Mouse (Mus musculus) liver, postnatal 0 days (tissue): ENCODE data around the gene Clpb. TPM values are rescaled to one million over a fixed set of nuclear protein-coding genes. Genes with fewer than 3 reads are reported as not detected.
A peak's percentile ranks its signal among the peaks of the same experiment; 100 is the strongest.
"Not testable (repeated sequence)": the region's sequence is repeated elsewhere in the genome, so short reads cannot be mapped to it uniquely, and the experiment has no call there.

Source experiments
- ATAC-seq: fragments of 200-750 bp; cut with Nextera tagmentation; 2 replicates; pipeline ENCODE4 v1.8.0; 2017; ENCODE audit warnings: mild to moderate bottlenecking, moderate library complexity
- DNase-seq: peaks from one replicate; pipeline ENCODE4 v3.0.0-alpha.2; 2016
- H3K27ac ChIP-seq: fragments of 300-500 bp; sonication (generic); 2 replicates; pipeline ENCODE4 v1.5.1; 2014; ENCODE audit warnings: antibody characterized with exemption, moderate library complexity, mild to moderate bottlenecking, low read depth
- H3K27me3 ChIP-seq: fragments of 300-500 bp; sonication (generic); 2 replicates; pipeline ENCODE4 v1.6.1; 2014; ENCODE audit warnings: low read length, control low read depth, mixed read lengths; ENCODE audit not compliant: insufficient read depth
- H3K36me3 ChIP-seq: fragments of 300-500 bp; sonication (generic); replicated peaks from 2 replicates; pipeline ENCODE4 v1.6.1; 2014; ENCODE audit warnings: mild to moderate bottlenecking, control low read depth, low read length, moderate library complexity, mixed read lengths; ENCODE audit not compliant: insufficient read depth
- H3K4me1 ChIP-seq: fragments of 300-500 bp; sonication (generic); 2 replicates; pipeline ENCODE4 v1.6.1; 2014; ENCODE audit warnings: antibody characterized with exemption, mild to moderate bottlenecking, control low read depth; ENCODE audit not compliant: insufficient read depth
- H3K4me2 ChIP-seq: fragments of 300-500 bp; sonication (generic); 2 replicates; pipeline ENCODE4 v1.6.1; 2014; ENCODE audit warnings: low read depth, mild to moderate bottlenecking, low read length, moderate library complexity, mixed read lengths
- H3K4me3 ChIP-seq: fragments of 300-500 bp; sonication (generic); 2 replicates; pipeline ENCODE4 v1.5.1; 2014; ENCODE audit warnings: low read depth, low read length
- H3K9ac ChIP-seq: fragments of 300-500 bp; sonication (generic); replicated peaks from 2 replicates; pipeline ENCODE4 v1.6.1; 2014; ENCODE audit warnings: mild to moderate bottlenecking, moderate library complexity
- H3K9me3 ChIP-seq: fragments of 300-500 bp; sonication (generic); 2 replicates; pipeline ENCODE4 v1.6.1; 2016; ENCODE audit warnings: mild to moderate bottlenecking, control low read depth, low read length, mixed read lengths
- CTCF ChIP-seq: sonication (generic); IDR thresholded peaks from 2 replicates; pipeline ENCODE4 v1.5.1; 2016; ENCODE audit warnings: antibody characterized with exemption, low read depth
- EP300 ChIP-seq: IDR thresholded peaks from 2 replicates; pipeline ENCODE4 v1.6.1; 2016; ENCODE audit warnings: antibody characterized with exemption, low read depth, mild to moderate bottlenecking
- WGBS: fragments of 180-500 bp; shearing (Covaris S2); extraction: QIAGEN DNeasy Blood & Tissue Kit; methylation state at CpG from one replicate; pipeline ENCODE4 v1.1.7; 2014; ENCODE audit not compliant: insufficient replicate concordance; 5-methylcytosine and 5-hydroxymethylcytosine counted together
- polyA plus RNA-seq: library from polyadenylated mRNA; unstranded; fragments of >200 nt; fragmentation: Nextera tagmentation; extraction: Ambion mirVana; gene quantifications from 2 replicates; pipeline ENCODE4 v1.2.1, GENCODE M21; 2015

The Clpb gene
- polyA plus RNA-seq, result 15.1 and 16.3 TPM in 2 replicates

- Histone ChIP-seq H3K27ac (peak within 1 kb of the TSS; percentile 56; the same call in 1 of the 2 replicates), H3K27me3 (no peaks in the 10 kb centered on the region), H3K4me1 (peaks cover 9% of the 10 kb centered on the region; the same call in 1 of the 2 replicates), H3K9me3 (no peaks in the 10 kb centered on the region), H3K4me3 (peak within 1 kb of the TSS; percentile 63), H3K4me2 (peak within 1 kb of the TSS; percentile 72), H3K36me3 (no peaks in the 10 kb centered on the region), H3K9ac (peak within 1 kb of the TSS; percentile 54)
- no peak for TF ChIP-seq EP300
- TF ChIP-seq CTCF, result peak; percentile 93
- ATAC-seq, result peak; percentile 100
- peak; percentile 86 for DNase-seq
- WGBS, result under 1% methylated on average over 49 of the region's 49 CpGs
These were observed at the start of gene Clpb for GRCm38 (mm10) chr7:101663514-101664159. TSS of gene Clpb (plus strand) at chr7:101663633.

DNA sequence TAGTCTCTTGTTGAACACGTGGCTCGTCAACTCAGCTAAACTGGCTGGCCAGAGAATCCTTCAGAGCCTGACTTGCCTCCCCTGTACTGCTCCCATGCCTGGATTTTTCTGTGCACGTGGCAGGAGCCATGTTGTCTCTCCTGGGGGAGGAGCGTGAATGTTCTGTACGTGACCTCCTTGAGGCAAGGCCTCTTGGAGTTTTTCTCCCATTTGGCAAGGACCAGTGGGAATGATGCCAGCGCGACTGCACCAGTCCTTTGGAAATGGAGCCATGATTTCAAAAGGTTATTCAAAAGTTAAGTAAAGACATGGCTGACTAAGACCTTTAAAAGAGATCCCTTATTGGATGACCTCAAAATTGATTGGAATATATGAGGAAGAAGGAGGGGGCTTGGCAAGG lies 48.0 kb upstream of the Clpb start:
- Histone ChIP-seq H3K9me3 (no peaks in the 10 kb centered on the region), H3K9ac (no peak overlapping the region), H3K36me3 (no peaks in the 10 kb centered on the region), H3K27me3 (no peaks in the 10 kb centered on the region), H3K4me3 (no peak overlapping the region), H3K4me2 (no peak overlapping the region), H3K4me1 (peaks cover 5% of the 10 kb centered on the region; the same call in 1 of the 2 replicates), H3K27ac (peak overlapping the region; percentile 89)
- no peak for ATAC-seq
- TF ChIP-seq EP300 (no peak), CTCF (no peak)
- DNase-seq, result peak; percentile 22
- 75% methylated on average over 7 of the region's 7 CpGs for WGBS

- Histone ChIP-seq H3K9me3 (no peaks in the 10 kb centered on the region), H3K4me3 (no peak overlapping the region), H3K27me3 (no peaks in the 10 kb centered on the region), H3K27ac (peak overlapping the region; percentile 89), H3K36me3 (no peaks in the 10 kb centered on the region), H3K4me2 (no peak overlapping the region), H3K4me1 (peaks cover 5% of the 10 kb centered on the region; the same call in 1 of the 2 replicates), H3K9ac (no peak overlapping the region)
- ATAC-seq (peak; percentile 91), DNase-seq (peak; percentile 21)
- WGBS, result 51% methylated on average over 6 of the region's 6 CpGs
- TF ChIP-seq EP300, result no peak
- TF ChIP-seq CTCF, result no peak
These were observed 47.1 kb upstream of the Clpb start for GRCm38 (mm10) chr7:101616136-101616835.

DNA sequence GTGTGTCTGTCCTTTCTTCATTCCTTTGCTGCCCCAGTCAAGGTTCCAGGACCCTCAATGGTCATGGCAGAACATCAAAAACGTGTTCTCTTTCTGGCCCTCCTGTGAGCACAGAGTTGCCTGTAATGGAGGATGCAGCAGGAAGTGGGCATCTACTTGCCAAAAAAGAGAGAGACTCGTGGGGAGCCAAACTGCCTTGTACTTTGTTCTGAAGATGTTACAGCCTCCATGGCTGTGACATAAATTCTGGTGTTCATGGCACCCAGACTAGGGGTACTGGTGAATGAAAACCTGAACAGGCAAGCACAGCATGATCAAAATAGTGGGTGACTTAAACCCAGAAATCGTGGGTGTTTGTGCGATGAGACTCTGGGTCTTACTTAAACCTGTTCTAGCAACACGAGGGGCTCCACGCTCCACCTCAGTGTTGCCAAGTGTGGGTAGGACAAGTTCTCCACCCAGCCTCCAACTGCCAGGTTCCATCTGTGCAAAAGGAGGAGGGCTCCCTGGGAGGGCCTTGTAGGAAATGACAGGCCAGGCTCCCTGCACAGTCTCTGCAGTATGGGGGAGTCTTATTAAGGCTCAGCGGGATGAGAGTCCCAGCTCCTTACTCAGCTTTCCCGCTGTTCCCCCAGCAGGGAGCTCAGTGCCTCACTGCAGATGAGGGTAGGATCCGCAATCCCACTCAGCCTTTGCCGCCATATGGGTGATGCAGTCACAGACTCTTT lies 45.8 kb upstream of the Clpb start:
- Histone ChIP-seq H3K4me2 (no peak overlapping the region), H3K36me3 (no peaks in the 10 kb centered on the region), H3K9me3 (no peaks in the 10 kb centered on the region), H3K27me3 (no peaks in the 10 kb centered on the region), H3K4me3 (no peak overlapping the region), H3K27ac (no peak overlapping the region), H3K4me1 (peaks cover 5% of the 10 kb centered on the region; the same call in 1 of the 2 replicates), H3K9ac (no peak overlapping the region)
- 64% methylated on average over 10 of the region's 10 CpGs for WGBS
- TF ChIP-seq EP300, result no peak
- TF ChIP-seq CTCF, result no peak
- no peak for ATAC-seq
- no peak for DNase-seq

DNA sequence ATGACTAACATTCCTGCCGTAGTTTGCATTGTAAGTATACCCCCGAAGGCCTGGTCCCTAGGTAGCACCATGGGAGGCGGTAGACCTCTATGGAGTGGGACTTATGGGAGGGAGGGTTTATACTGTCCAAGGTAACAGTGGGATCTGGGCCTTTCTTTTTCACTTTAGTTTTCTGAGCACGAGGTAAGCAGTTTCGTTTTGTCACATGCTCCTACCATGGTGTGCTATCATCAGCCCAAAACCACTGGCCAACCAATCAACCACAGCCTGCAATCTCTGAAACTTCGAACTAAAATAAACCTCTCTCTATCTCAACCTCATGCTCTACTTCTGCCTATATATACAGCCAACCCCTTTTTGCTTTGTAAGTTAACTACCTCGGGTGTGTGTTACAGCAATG lies 45.2 kb upstream of the Clpb start:
- WGBS, result 67% methylated on average over 7 of the region's 7 CpGs
- Histone ChIP-seq H3K27ac (no peak overlapping the region), H3K4me2 (no peak overlapping the region), H3K9ac (no peak overlapping the region), H3K9me3 (no peaks in the 10 kb centered on the region), H3K27me3 (0 out of 2 replicates have a peak, but pooled peaks cover 4% of the 10 kb centered on the region), H3K4me3 (no peak overlapping the region), H3K4me1 (peaks cover 5% of the 10 kb centered on the region; the same call in 1 of the 2 replicates), H3K36me3 (no peaks in the 10 kb centered on the region)
- ATAC-seq (no peak), DNase-seq (no peak)
- no peak for TF ChIP-seq CTCF
- TF ChIP-seq EP300, result no peak

- Histone ChIP-seq H3K9ac (no peak overlapping the region), H3K4me3 (no peak overlapping the region), H3K9me3 (no peaks in the 10 kb centered on the region), H3K4me1 (peaks cover 5% of the 10 kb centered on the region; the same call in 1 of the 2 replicates), H3K4me2 (no peak overlapping the region), H3K27me3 (0 out of 2 replicates have a peak, but pooled peaks cover 4% of the 10 kb centered on the region), H3K36me3 (no peaks in the 10 kb centered on the region), H3K27ac (no peak overlapping the region)
- 20% methylated on average over 4 of the region's 4 CpGs for WGBS
- peak; percentile 49 for DNase-seq
- TF ChIP-seq CTCF (peak; percentile 81), EP300 (no peak)
- no peak for ATAC-seq
These were observed 43.1 kb upstream of the Clpb start for GRCm38 (mm10) chr7:101620373-101620772.

DNA sequence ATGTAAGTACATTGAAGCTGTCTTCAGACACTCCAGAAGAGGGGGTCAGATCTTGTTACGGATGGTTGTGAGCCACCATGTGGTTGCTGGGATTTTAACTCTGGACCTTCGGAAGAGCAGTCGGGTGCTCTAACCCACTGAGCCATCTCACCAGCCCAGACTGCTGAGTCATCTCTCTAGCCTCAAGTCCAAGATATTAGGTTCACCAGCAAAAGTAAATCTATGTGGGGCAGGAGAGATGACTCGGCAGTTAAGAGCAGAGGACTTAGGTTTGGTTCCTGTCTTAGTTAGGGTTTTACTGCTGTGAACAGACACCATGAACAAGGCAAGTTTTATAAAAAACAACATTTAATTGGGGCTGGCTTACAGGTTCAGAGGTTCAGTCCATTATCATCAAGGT lies 41.6 kb upstream of the Clpb start:
- not testable (repeated sequence) for H3K9me3 ChIP-seq, DNase-seq, H3K27ac ChIP-seq, H3K4me3 ChIP-seq, H3K9ac ChIP-seq, H3K4me2 ChIP-seq, H3K27me3 ChIP-seq, H3K36me3 ChIP-seq, H3K4me1 ChIP-seq
- WGBS, result 59% methylated on average over 4 of the region's 4 CpGs
- ATAC-seq, result 0 out of 2 replicates have a peak, but pooled peaks have one; percentile 27
